21 mouse cellular contexts compared by ENCODE assay signal in genomic region chr4:100056446-100056845, GRCm38 (mm10). TPM values are rescaled to one million over a fixed set of nuclear protein-coding genes. Genes with fewer than 3 reads are reported as not detected.
DNase-seq lines count a peak whose midpoint lies in the region; ATAC-seq and TF ChIP-seq lines count a peak whose summit lies in the region.
"Had no signal": no experiment of that assay in that cellular context is flagged by ENCODE, and none has a peak within 500 bp of the region (broad histone marks: within the 10 kb centered on the region; RNA-seq: fewer than 3 reads in every experiment).

No protein-coding gene starts in this region.

- H3K4me3 ChIP-seq in forebrain, embryonic 10.5 days: no peak overlapping the region
- no peak overlapping the region for H3K4me3 ChIP-seq in forebrain, embryonic 12.5 days (replicated peaks)
- no peak overlapping the region for H3K4me3 ChIP-seq in intestine, embryonic 14.5 days (ENCODE audit: low read depth, low read length)
- H3K4me3 ChIP-seq in intestine, embryonic 15.5 days (replicated peaks): no peak overlapping the region
- no peak overlapping the region for H3K4me3 ChIP-seq in myocyte
- no peak overlapping the region for H3K4me3 ChIP-seq in layer of hippocampus, adult 2 months
- H3K4me3 ChIP-seq: erythroblast, embryonic 14.5 days; forebrain, embryonic 15.5 days; heart, embryonic 15.5 days; hindbrain, embryonic 10.5 days; liver, embryonic 15.5 days; midbrain, embryonic 13.5 days had no signal

- TF ChIP-seq POLR2A in myocyte (IDR thresholded peaks at IDR 0.05; ENCODE audit: insufficient read length, low read depth): no peak

- H3ac ChIP-seq in myocyte (ENCODE audit: control insufficient read depth, insufficient read length): no peak overlapping the region

- no peak overlapping the region for H3K27ac ChIP-seq in forebrain, embryonic 10.5 days
- H3K27ac ChIP-seq in forebrain, embryonic 12.5 days: no peak overlapping the region
- H3K27ac ChIP-seq in intestine, embryonic 14.5 days (ENCODE audit: low read depth): no peak overlapping the region
- H3K27ac ChIP-seq in intestine, embryonic 15.5 days: no peak overlapping the region
- H3K27ac ChIP-seq in layer of hippocampus, adult 2 months: no peak overlapping the region
- H3K27ac ChIP-seq: forebrain, embryonic 15.5 days; heart, embryonic 15.5 days; hindbrain, embryonic 10.5 days; hindbrain, postnatal 0 days; liver, embryonic 15.5 days; midbrain, embryonic 13.5 days had no signal

- no peaks in the 10 kb centered on the region for H3K27me3 ChIP-seq in forebrain, embryonic 10.5 days (ENCODE audit: poor library complexity, severe bottlenecking)
- no peaks in the 10 kb centered on the region for H3K27me3 ChIP-seq in forebrain, embryonic 12.5 days
- H3K27me3 ChIP-seq in intestine, embryonic 14.5 days (replicated peaks; ENCODE audit: control insufficient read depth, insufficient read depth, low read length): no peaks in the 10 kb centered on the region
- no peaks in the 10 kb centered on the region for H3K27me3 ChIP-seq in intestine, embryonic 15.5 days (replicated peaks)
- H3K27me3 ChIP-seq in myocyte (ENCODE audit: control insufficient read depth, insufficient read depth, insufficient read length): peaks cover 5% of the 10 kb centered on the region
- H3K27me3 ChIP-seq: forebrain, embryonic 15.5 days; heart, embryonic 15.5 days; liver, embryonic 15.5 days; midbrain, embryonic 13.5 days had no signal

- no peaks in the 10 kb centered on the region for H3K36me3 ChIP-seq in forebrain, embryonic 10.5 days (replicated peaks)
- H3K36me3 ChIP-seq in forebrain, embryonic 12.5 days (replicated peaks): no peaks in the 10 kb centered on the region
- no peaks in the 10 kb centered on the region for H3K36me3 ChIP-seq in intestine, embryonic 14.5 days (ENCODE audit: control insufficient read depth, insufficient read depth, low read length)
- H3K36me3 ChIP-seq in intestine, embryonic 15.5 days: no peaks in the 10 kb centered on the region
- H3K36me3 ChIP-seq in myocyte (ENCODE audit: control insufficient read depth, insufficient read depth): no peaks in the 10 kb centered on the region
- H3K36me3 ChIP-seq: forebrain, embryonic 15.5 days; heart, embryonic 15.5 days; hindbrain, embryonic 10.5 days; liver, embryonic 15.5 days; midbrain, embryonic 13.5 days had no signal

- no peaks in the 10 kb centered on the region for H3K79me2 ChIP-seq in myocyte (ENCODE audit: control insufficient read depth, insufficient read depth)

- ATAC-seq in forebrain, embryonic 12.5 days (ENCODE audit: low FRiP score): no peak
- no peak for ATAC-seq in intestine, embryonic 14.5 days (replicated peaks; ENCODE audit: low FRiP score, low TSS enrichment, low read depth)
- ATAC-seq in intestine, embryonic 15.5 days: no peak
- ATAC-seq: forebrain, embryonic 15.5 days; hindbrain, postnatal 0 days; lung, postnatal 0 days; midbrain, embryonic 13.5 days had no signal

- no peak for TF ChIP-seq CTCF in layer of hippocampus, adult 2 months (conservative IDR thresholded peaks at IDR 0.05)

- no peak overlapping the region for H3K9ac ChIP-seq in forebrain, embryonic 12.5 days
- no peak overlapping the region for H3K9ac ChIP-seq in intestine, embryonic 14.5 days (ENCODE audit: low read length)
- no peak overlapping the region for H3K9ac ChIP-seq in intestine, embryonic 15.5 days
- H3K9ac ChIP-seq: forebrain, embryonic 15.5 days; heart, embryonic 15.5 days; liver, embryonic 15.5 days; midbrain, embryonic 13.5 days had no signal

- peak; percentile 13 for DNase-seq in forebrain, embryonic 10.5 days (ENCODE audit: extremely low spot score, low spot score)
- DNase-seq in intestine, embryonic 14.5 days (ENCODE audit: low spot score): peak; percentile 54
- peak; percentile 39 for DNase-seq in gastrocnemius, postnatal 14 days
- no peak for DNase-seq in testis, postnatal 14 days (ENCODE audit: low spot score)
- no peak for DNase-seq in layer of hippocampus, adult 2 months (ENCODE audit: low spot score in 2 of 2)
- DNase-seq: adrenal gland, adult 2 months; cerebellum, adult 2 months; kidney, adult 18-20 months; kidney, postnatal 10 days had no signal

- no peak overlapping the region for H3K4me2 ChIP-seq in forebrain, embryonic 12.5 days
- H3K4me2 ChIP-seq in intestine, embryonic 14.5 days (ENCODE audit: low read length): no peak overlapping the region
- H3K4me2 ChIP-seq in intestine, embryonic 15.5 days (replicated peaks): no peak overlapping the region
- peak overlapping the region; percentile 44 for H3K4me2 ChIP-seq in myocyte (ENCODE audit: low read depth)
- H3K4me2 ChIP-seq: forebrain, embryonic 15.5 days; heart, embryonic 15.5 days; liver, embryonic 15.5 days; midbrain, embryonic 13.5 days had no signal

- no peaks in the 10 kb centered on the region for H3K9me3 ChIP-seq in forebrain, embryonic 10.5 days
- H3K9me3 ChIP-seq in forebrain, embryonic 12.5 days: no peaks in the 10 kb centered on the region
- H3K9me3 ChIP-seq in intestine, embryonic 14.5 days (ENCODE audit: control insufficient read depth, low read length): no peaks in the 10 kb centered on the region
- H3K9me3 ChIP-seq in intestine, embryonic 15.5 days: no peaks in the 10 kb centered on the region
- H3K9me3 ChIP-seq: forebrain, embryonic 15.5 days; heart, embryonic 15.5 days; hindbrain, embryonic 10.5 days; liver, embryonic 15.5 days; midbrain, embryonic 13.5 days had no signal

- 79% methylated on average over 4 of the region's 4 CpGs for WGBS in forebrain, embryonic 10.5 days
- 80% methylated on average over 4 of the region's 4 CpGs for WGBS in forebrain, embryonic 12.5 days
- WGBS in intestine, embryonic 14.5 days: 68% methylated on average over 4 of the region's 4 CpGs
- WGBS in intestine, embryonic 15.5 days: 58% methylated on average over 4 of the region's 4 CpGs

- intact Hi-C loops in gastrocnemius, postnatal 14 days (cut with DNase I; ENCODE audit: low total_unique reads): no loop called here

- H3K4me1 ChIP-seq in forebrain, embryonic 10.5 days: peaks cover 27% of the 10 kb centered on the region
- no peaks in the 10 kb centered on the region for H3K4me1 ChIP-seq in forebrain, embryonic 12.5 days
- 0 out of 2 replicates have a peak, but pooled peaks cover 6% of the 10 kb centered on the region for H3K4me1 ChIP-seq in intestine, embryonic 14.5 days (replicated peaks; ENCODE audit: control insufficient read depth, insufficient read depth, low read length)
- peaks cover 3% of the 10 kb centered on the region; the same call in 1 of the 2 replicates for H3K4me1 ChIP-seq in intestine, embryonic 15.5 days (replicated peaks)
- H3K4me1 ChIP-seq: liver, embryonic 15.5 days had no signal

TF ChIP-seq in myocyte, 11 proteins besides CTCF, POLR2A, EP300 and RAD21:
- no peak for TF ChIP-seq USF1 (IDR thresholded peaks at IDR 0.05; ENCODE audit: low read depth)
- TF ChIP-seq E2F4 (IDR thresholded peaks at IDR 0.05; ENCODE audit: insufficient read depth): no peak
- TF ChIP-seq MYOG (IDR thresholded peaks at IDR 0.05; ENCODE audit: control insufficient read depth in 1 of 3, insufficient read depth in 1 of 3, insufficient read length in 2 of 3, low read depth in 2 of 3): no peak
- TF ChIP-seq TCF12 (IDR thresholded peaks at IDR 0.05; ENCODE audit: insufficient read depth, poor library complexity, severe bottlenecking): no peak
- no peak for TF ChIP-seq TCF3 (IDR thresholded peaks at IDR 0.05; ENCODE audit: insufficient read length, low read depth)
- TF ChIP-seq MAX (IDR thresholded peaks at IDR 0.05; ENCODE audit: low read depth): no peak
- no peak for TF ChIP-seq MYOD1 (IDR thresholded peaks at IDR 0.05; ENCODE audit: control insufficient read depth in 1 of 3, insufficient read length in 2 of 3, low read depth in 2 of 3)
- no peak for TF ChIP-seq REST (IDR thresholded peaks at IDR 0.05; ENCODE audit: insufficient read depth, insufficient read length)
- TF ChIP-seq CEBPB (IDR thresholded peaks at IDR 0.05; ENCODE audit: insufficient read depth, poor library complexity, severe bottlenecking): no peak
- TF ChIP-seq SRF (IDR thresholded peaks at IDR 0.05; ENCODE audit: control insufficient read depth, insufficient read length, low read depth): no peak
- TF ChIP-seq POLR2AphosphoS2 (IDR thresholded peaks at IDR 0.05; ENCODE audit: insufficient read length, low read depth): no peak

RNA-seq across cellular contexts. Expression of gene Ror1, which starts 39.1 kb away (rescaled TPM):
- polyA plus RNA-seq in forebrain, embryonic 10.5 days (2016; fragmentation: Nextera tagmentation; extraction: Ambion mirVana): 7.0 and 7.1 TPM in 2 replicates
- polyA plus RNA-seq in forebrain, embryonic 12.5 days (2016; fragmentation: Nextera tagmentation; extraction: Ambion mirVana): 2.9 and 4.6 TPM in 2 replicates
- 11.4 and 12.1 TPM in 2 replicates for polyA plus RNA-seq in intestine, embryonic 14.5 days (2014; fragmentation: Nextera tagmentation; extraction: Ambion mirVana)
- polyA plus RNA-seq in intestine, embryonic 15.5 days (2015; fragmentation: Nextera tagmentation; extraction: Ambion mirVana): 8.0 and 9.3 TPM in 2 replicates
- total RNA-seq in gastrocnemius, postnatal 14 days (2021): 1 to 10 TPM; 4.7 to 6.2 TPM
- polyA plus RNA-seq in myocyte (2012; fragmentation: generic; extraction: Trizol): 0.06 TPM
- 1 to 10 TPM; 6.1 to 7.0 TPM for total RNA-seq in layer of hippocampus, adult 2 months (2021)
- total RNA-seq: megakaryocyte progenitor cell, adult 5-6 weeks had no signal
- polyA plus RNA-seq: erythroblast, embryonic 14.5 days had no signal

Comparison
In these comparisons a context has a peak if more than half of its experiments do, and no peak if none do; other contexts are left out.
1. DNase-seq: peak in forebrain, embryonic 10.5 days (single experiment), intestine, embryonic 14.5 days (single experiment) and gastrocnemius, postnatal 14 days (single experiment); none in testis, postnatal 14 days (single experiment) and layer of hippocampus, adult 2 months (0 of 2).